Mouse (Mus musculus) layer of hippocampus, adult 11-12 months (tissue): ENCODE data around the gene Syn3.

Experiments used
- DNase-seq: peaks from one replicate; pipeline ENCODE4 v3.0.0; 2022; ENCODE audit warnings: low spot score

The Syn3 gene

GRCm38 (mm10) chr10:86368811-86369210 is 129.9 kb downstream of the Syn3 start:
- no peak for DNase-seq

- DNase-seq: no peak
These were observed 131.3 kb downstream of the Syn3 start for GRCm38 (mm10) chr10:86367346-86367745.

DNA sequence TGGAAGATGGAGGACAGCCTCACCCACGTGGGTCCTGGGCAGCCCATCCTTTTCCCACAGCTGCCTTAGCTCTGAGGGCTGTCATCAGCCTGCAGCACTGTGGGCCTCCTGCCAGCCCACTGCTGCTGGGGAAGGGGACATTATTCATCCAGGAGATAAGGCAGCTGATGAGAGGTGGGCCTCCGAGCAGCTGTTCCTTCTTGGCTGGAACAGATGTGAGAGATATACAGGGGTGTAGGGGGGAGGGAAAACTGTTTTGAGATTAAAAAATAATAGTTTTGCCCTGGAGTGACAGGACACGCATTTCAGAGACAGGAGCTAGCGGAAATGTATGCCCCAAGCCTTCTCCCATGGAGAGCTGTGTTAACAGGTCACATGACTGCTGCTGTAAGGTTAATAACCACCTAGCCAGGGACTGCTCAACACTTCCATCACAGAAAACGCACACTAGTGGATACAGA is 133.0 kb downstream of the Syn3 start:
- DNase-seq: no peak

DNA sequence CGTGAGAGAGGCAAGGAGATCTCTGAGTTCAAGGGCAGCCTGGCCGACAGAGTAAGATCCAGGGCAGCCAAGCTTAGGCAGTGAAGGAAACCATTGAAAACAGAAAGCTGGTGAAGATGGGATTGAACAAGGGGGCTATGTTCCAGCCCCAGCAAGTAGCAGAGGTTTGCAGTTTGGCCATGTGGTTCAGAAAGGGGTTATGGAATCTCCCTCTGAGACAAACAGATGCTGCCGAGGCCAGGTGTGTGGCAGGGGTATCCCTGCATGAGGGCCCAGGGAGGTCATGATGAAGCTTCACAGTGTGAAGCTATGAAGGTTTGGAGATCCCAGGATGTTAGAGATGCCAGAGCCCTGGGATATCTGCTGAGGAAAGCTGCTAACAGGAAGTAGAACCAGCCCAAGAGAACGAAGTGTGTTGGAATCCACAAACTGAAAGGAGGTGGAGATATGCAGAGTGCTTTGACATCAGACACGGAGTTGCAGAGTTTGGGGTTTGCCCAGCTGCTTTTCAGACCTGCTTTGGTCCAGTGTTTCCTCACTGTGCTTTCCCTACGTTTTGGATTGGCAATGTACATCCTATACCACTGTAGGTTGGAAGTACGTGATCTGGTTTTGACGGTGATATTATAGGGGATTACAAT is 134.9 kb downstream of the Syn3 start:
- DNase-seq: no peak

- peak; percentile 26 for DNase-seq
These were observed 139.0 kb downstream of the Syn3 start for GRCm38 (mm10) chr10:86359699-86360098.

DNA sequence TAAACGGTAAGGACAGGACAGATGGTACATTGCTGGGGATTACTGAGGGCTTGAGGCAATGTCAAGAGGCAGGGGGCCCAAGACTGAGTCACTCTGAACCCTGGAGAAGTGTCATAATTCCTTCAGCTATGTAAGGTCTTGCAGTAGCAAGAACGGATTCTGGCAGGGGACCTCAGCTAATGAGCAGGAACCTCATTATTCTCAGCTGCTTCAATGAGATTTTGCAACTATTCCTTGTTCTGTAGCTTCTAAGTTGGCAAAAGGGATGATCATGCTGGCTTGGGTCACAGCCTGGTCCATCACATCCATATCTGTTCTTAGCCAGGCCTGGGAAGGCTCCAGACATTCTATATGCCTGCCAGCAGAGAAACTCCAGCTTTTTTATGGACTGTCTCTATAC is 139.5 kb downstream of the Syn3 start:
- no peak for DNase-seq

GRCm38 (mm10) chr10:86358307-86358975 is 140.3 kb downstream of the Syn3 start:
- DNase-seq: no peak

DNA sequence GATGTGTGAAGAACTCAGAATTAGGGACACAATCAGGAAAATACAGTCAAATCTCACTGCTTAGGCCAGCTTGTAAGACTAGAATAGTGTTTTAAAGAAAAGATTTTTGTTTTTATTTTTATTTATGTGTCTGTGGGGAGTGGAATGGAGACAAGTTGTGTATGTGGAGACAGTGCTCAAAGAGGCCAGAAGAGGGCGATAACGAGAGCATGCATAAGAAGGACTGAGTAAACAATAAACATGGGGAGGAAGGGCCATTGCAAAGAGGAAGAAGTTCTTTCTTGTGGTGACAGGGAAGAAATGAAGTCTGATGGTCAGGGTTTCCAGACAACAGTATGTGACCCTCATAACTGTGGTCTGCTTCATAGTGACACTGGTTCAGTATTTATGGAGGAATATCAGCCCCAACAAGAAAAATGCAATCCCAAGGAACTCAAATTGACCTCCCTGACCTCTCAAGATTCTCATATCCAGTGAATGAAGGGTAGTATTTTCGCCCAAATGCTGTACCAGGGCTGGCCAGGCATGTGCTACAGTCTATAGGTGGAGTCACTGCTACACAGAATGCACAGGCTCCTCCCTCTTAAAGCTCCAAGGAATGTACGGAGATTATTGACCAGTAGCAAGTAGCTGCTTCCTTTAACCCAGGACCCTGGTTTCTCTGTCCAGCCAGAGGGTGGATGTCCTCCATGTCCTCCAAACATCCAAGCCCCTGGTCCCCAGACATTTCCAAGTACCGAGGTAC is 141.7 kb downstream of the Syn3 start:
- peak; percentile 46 for DNase-seq

DNA sequence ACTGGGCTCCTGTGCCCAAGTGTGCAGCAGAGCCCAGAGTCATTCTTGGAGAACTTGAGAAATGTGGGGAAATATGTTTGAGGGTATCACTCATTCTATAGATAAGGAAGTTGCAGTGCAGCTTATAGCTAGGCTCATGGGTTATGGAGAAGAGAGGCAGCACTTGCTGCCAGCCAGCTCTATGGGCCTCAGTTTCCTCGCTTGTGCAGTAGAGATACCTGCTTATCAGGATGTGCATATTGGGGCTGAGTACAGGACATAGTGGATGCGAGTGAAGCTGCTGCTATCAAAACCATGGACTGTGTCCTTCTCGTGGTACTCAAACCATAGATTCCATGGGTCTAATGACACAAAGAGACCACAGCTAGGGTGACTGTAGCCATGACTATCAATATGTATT is 146.2 kb downstream of the Syn3 start:
- no peak for DNase-seq

GRCm38 (mm10) chr10:86351287-86351686 is 147.4 kb downstream of the Syn3 start:
- no peak for DNase-seq

DNA sequence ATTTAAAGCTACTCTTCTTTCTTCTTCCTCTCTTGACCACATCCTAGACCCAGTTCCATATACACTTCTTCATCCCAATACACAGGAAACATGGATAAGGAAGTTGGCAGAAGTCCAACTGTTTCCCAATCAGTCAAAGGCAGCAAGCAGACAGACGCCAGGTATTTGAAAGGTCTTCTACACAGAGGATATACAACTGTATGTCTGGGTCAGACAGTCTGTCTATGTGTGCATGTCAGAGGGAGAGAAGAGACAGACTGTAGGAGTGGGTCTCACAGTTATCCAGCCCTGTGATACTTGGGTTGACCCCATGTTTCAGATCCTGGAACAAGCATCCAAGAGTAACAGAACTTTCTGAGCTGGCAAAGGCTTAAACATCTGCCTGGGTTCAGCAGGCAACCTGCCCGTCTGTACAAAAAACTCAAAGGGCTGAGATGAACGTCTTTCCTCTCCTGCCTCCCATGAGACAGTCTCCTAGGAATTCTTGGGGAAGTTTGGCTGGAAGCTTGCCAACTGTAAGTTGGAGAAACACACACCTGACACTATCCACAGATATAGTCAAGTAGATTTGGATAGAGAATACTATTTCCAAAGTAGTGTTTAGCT is 152.4 kb downstream of the Syn3 start:
- no peak for DNase-seq

DNA sequence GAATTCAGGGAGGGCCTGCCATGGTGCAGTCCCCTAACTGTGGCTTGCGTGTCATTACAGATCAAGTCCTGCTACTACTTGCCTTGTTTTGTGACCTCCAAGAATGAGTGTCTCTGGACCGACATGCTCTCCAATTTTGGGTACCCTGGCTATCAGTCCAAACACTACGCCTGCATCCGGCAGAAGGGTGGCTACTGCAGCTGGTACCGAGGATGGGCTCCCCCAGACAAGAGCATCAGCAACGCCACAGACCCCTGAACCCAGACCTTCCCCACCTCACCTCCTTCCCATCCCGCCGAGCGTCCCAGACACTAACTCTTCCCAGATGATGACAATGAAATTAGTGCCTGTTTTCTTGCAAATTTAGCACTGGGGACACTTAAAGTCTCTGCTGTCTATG is 153.1 kb downstream of the Syn3 start:
- no peak for DNase-seq

GRCm38 (mm10) chr10:86344654-86345053 is 154.0 kb downstream of the Syn3 start:
- DNase-seq: no peak

DNA sequence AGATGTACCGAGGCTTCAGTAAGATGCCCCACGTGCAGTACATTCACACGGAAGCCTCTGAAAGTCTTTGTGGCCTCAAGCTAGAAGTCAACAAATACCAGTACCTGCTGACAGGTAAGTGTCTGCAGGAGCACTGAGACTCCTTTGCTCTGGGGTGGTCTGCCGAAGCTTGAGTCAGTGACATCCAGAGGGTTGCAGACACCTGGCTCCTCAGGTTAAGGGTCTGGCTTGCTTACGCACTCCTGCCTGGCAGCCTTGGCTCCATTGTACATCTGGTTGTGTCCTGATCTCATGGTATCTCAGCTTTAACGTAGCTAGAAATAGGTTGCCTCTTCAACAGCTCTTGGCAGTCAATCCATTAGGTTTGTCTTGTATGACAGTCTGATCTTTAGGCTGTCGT is 154.8 kb downstream of the Syn3 start:
- DNase-seq: no peak

DNA sequence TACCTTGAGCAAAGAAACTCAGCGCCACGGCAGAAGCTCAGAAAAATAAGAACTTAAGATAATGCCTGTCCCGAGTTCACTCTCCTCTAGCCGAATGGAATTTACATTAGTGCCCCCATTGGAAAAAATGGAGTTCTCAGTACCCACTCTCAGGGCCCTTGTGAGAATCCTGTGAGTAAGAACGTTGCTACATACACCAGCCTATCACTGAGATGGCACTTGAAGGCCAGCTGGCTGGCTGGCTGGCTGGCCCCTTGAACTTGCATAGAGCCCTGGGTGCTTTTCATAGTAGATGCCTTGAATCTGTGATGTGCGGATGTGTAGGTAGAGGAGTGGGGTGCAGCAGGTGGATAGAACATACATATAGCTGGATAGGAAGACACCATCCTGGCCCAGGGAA is 155.3 kb downstream of the Syn3 start:
- DNase-seq: no peak

DNA sequence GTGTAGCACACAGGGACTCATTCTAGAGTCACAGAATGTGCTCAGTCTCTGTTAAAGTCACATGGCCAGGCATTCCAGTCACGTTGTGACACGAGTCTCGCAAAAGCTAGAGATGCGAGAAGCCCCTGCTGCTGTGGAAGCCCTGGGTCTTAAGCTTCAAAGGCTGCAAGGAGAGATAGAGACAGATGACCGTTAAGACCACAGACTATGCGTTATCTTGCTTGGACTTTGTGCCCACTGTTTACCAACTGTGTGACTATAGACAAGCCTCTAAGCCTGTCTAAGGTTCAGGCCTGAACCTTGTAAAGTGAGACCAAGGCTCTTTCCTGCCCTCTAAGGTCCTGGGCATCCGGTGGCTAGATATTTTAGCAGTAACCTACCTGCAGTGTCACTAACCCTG is 156.0 kb downstream of the Syn3 start:
- DNase-seq: no peak

DNA sequence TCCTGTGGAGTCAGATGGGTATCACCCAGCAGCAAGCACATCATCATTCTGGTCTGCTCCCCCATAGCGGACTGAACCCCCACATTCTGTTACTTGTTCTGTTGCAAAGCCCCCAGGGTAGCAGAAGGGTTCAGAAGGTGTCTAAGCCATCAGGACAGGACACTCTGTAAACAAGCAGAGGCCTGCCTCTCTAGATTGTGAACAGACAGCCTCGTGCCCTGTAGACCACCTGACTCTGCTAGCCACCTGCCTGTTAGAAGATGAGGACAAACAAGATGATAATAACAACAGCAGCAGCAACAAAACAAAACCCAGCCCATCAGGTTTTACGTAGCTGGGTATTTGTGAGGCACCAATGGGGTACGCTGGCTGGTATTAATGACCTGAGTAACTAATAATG is 156.5 kb downstream of the Syn3 start:
- DNase-seq: no peak

DNA sequence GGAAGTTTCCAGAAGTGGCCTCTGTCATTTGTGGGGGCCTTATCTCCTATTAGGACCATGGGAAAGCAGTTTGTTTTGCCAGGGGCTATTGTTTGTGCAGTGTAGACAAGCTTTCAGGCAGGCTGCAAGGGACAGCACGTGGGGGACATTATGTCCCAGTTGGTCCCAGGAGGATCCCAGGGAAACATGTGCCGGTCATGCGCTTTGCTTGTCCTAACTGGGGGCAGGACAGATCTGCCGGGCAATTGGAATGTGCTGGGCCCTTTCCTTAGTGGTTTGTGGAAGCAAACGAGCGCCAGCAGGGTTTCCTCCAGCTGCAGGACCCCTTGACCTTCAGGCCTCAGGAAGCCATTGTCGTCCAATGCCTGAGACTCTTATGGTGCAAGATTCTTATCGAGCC is 157.1 kb downstream of the Syn3 start:
- DNase-seq: peak; percentile 21

DNA sequence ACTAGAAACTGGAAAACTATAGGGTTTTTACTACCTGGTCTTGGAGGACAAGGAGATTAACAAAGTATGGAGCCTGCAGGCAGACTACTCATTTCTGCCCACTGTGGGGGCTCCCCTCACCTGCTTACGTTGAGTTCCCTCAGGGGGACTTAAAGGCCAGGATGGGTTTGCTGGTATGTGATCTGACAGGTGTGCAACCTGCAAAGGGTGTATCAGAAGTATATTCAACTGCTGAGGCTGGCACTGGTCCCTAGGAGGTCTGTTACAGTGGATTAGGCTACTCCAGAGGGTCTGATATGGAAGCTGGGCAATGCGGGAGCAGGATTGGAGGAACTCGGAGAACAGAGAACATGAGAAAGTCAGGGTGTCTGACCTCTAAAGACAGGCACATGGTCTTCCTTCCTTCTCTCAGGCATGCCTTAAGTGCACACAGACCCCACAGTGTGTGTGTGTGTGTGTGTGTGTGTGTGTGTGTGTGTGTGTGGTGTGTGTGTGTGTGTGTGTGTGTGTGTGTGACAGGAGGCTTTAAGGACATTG is 157.6 kb downstream of the Syn3 start:
- DNase-seq: no peak

DNA sequence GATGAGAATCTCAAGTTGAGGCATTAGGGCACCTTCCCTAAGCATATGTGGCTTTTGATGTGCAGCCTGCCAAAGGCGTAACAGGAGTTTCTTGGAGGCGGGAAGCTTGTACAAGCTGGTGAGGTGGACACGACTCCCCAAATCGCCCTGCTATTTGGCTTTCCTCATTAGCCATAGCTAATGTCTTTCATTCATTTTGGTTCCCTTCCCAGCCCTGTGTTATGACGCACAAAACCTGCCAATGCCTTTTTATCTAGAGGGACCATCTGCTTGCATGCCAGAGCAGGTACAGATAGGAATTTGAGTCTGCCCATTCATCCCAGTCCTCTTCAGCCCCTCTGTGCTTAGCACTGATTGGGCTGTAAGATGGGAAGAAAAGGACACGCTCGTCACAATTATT is 158.3 kb downstream of the Syn3 start:
- DNase-seq: no peak

- DNase-seq: peak; percentile 88
These were observed 158.9 kb downstream of the Syn3 start for GRCm38 (mm10) chr10:86339649-86340379.

DNA sequence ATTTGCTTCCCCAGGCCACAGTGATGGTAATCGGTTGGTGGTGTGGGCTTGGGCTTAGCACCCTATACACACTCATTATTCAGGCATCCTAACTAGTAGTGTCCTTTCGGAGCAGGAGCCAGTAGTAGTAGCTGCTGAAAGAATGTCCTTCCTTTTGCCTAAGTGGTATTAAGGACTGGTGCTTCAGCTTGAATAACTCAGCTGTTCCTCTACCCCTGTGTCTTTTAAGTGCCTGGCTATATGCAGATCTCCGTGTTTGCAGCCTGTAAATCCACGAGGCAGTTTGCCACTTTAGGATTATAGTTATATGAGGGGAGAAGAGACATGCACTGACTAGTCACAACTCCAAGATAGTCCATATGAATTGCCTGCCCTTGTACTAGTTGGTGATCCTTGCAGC is 159.6 kb downstream of the Syn3 start:
- no peak for DNase-seq
